Mouse (Mus musculus): ENCODE data around the gene Mgll. TPM values are rescaled to one million over a fixed set of nuclear protein-coding genes. Genes with fewer than 3 reads are reported as not detected.

Mgll gene
- polyA plus RNA-seq, 1 experiment from 2014 or later: 44.4 TPM

GRCm38 (mm10) chr6:88843781-88844725, 119.8 kb downstream of the Mgll start:
- H3K27ac ChIP-seq: no peak overlapping the region
- peaks cover 8% of the 10 kb centered on the region; the same call in 1 of the 2 replicates for H3K36me3 ChIP-seq
- no peaks in the 10 kb centered on the region for H3K27me3 ChIP-seq
- no peaks in the 10 kb centered on the region for H3K9me3 ChIP-seq (replicated peaks)
- H3K4me1 ChIP-seq (replicated peaks): peaks cover 21% of the 10 kb centered on the region
- peak overlapping the region; percentile 91; the same call in 1 of the 2 replicates for H3K4me3 ChIP-seq
- no peak overlapping the region for H3K9ac ChIP-seq
- no peak for ATAC-seq (replicated peaks; ENCODE audit: insufficient number of reproducible peaks, insufficient read depth, low FRiP score, low read depth)
- H3K4me2 ChIP-seq: no peak overlapping the region; the same call in 1 of the 2 replicates
- WGBS: 75% methylated on average over 9 of the region's 9 CpGs

DNA sequence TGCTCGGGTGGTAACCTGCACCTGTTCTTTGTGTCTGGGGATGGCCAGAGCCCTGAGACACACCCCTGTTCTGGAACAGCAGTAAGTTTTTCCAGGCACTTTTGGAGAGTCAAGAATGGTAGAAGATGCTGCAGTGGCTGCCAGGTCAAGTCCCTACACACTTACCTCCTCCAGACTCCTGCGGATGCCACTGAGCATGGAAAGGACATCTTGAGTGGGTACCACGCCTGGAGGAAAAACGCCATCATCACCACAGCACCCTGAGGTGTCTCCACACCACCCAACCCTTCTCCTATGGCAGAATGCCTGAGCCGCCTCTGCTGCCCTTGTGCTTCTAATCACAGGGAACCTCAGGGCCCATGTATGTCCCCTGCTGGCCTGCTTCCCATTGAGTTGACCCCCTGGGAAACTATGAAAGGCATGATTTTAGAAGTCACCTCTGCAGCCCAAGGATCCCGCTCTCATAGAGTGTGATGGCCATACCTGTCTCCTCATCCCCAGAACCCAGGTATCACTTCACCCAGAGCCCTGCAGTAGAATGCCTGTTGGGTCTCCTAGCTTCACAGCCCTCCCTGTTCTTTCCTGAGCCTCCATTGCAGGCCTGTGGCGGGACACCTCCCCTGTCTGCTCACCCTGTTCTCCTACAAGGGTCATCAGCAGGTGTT, 120.8 kb downstream of the Mgll start:
- no peak overlapping the region for H3K4me2 ChIP-seq
- ATAC-seq (replicated peaks; ENCODE audit: insufficient number of reproducible peaks, insufficient read depth, low FRiP score, low read depth): no peak
- no peak overlapping the region for H3K9ac ChIP-seq
- no peaks in the 10 kb centered on the region for H3K9me3 ChIP-seq (replicated peaks)
- H3K27me3 ChIP-seq: no peaks in the 10 kb centered on the region
- WGBS: 84% methylated on average over 7 of the region's 7 CpGs
- peaks cover 21% of the 10 kb centered on the region for H3K4me1 ChIP-seq (replicated peaks)
- H3K27ac ChIP-seq: no peak overlapping the region
- no peak overlapping the region for H3K4me3 ChIP-seq
- 0 out of 2 replicates have a peak, but pooled peaks cover under 1% of the 10 kb centered on the region for H3K36me3 ChIP-seq

- Histone ChIP-seq H3K36me3 (no peaks in the 10 kb centered on the region), H3K9ac (no peak overlapping the region), H3K9me3 (replicated peaks) (no peaks in the 10 kb centered on the region), H3K4me1 (replicated peaks) (peaks cover 9% of the 10 kb centered on the region), H3K27ac (no peak overlapping the region), H3K27me3 (no peaks in the 10 kb centered on the region), H3K4me3 (no peak overlapping the region), H3K4me2 (no peak overlapping the region)
- WGBS: 57% methylated on average over 2 of the region's 2 CpGs
- ATAC-seq (replicated peaks; ENCODE audit: insufficient number of reproducible peaks, insufficient read depth, low FRiP score, low read depth): no peak
Measured at GRCm38 (mm10) chr6:88847571-88847970, 123.4 kb downstream of the Mgll start.

- no peak overlapping the region for H3K9ac ChIP-seq
- no peak overlapping the region for H3K4me3 ChIP-seq
- no peaks in the 10 kb centered on the region for H3K4me1 ChIP-seq (replicated peaks)
- no peak for ATAC-seq (replicated peaks; ENCODE audit: insufficient number of reproducible peaks, insufficient read depth, low FRiP score, low read depth)
- H3K27ac ChIP-seq: no peak overlapping the region
- H3K9me3 ChIP-seq (replicated peaks): no peaks in the 10 kb centered on the region
- no peaks in the 10 kb centered on the region for H3K36me3 ChIP-seq
- no peaks in the 10 kb centered on the region for H3K27me3 ChIP-seq
- 58% methylated on average over 4 of the region's 4 CpGs for WGBS
- no peak overlapping the region for H3K4me2 ChIP-seq
Measured at GRCm38 (mm10) chr6:88849270-88849669, 125.1 kb downstream of the Mgll start.

GRCm38 (mm10) chr6:88850034-88850433, 125.8 kb downstream of the Mgll start:
- H3K9me3 ChIP-seq (replicated peaks): no peaks in the 10 kb centered on the region
- H3K27ac ChIP-seq: no peak overlapping the region
- H3K36me3 ChIP-seq: no peaks in the 10 kb centered on the region
- H3K9ac ChIP-seq: no peak overlapping the region
- no peak overlapping the region for H3K4me2 ChIP-seq
- no peak for ATAC-seq (replicated peaks; ENCODE audit: insufficient number of reproducible peaks, insufficient read depth, low FRiP score, low read depth)
- no peak overlapping the region for H3K4me3 ChIP-seq
- no peaks in the 10 kb centered on the region for H3K27me3 ChIP-seq
- WGBS: 80% methylated on average over 7 of the region's 7 CpGs
- H3K4me1 ChIP-seq (replicated peaks): no peaks in the 10 kb centered on the region

DNA sequence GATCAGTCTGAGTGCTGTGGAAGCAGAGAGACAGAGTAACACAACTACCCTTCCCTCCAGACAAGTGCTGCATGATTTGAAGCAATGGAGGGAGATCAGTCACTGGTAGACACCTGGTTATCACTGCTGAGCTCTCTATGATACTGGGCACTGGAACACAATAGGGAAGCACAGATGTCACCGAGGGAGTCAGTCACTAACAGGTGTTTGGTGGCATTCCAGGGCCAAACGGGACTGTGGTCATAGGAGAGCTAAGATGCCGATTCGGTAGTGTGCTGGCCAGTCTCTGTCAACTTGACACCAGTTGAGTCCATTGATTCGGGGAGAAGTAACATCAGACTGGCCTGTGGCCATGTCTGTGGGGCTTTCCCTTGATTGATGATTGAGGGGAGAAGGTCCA, 130.3 kb downstream of the Mgll start:
- no peaks in the 10 kb centered on the region for H3K36me3 ChIP-seq
- peaks cover 27% of the 10 kb centered on the region for H3K4me1 ChIP-seq (replicated peaks)
- no peak overlapping the region for H3K4me2 ChIP-seq
- 71% methylated on average over 5 of the region's 5 CpGs for WGBS
- H3K9ac ChIP-seq: no peak overlapping the region
- no peak overlapping the region for H3K4me3 ChIP-seq
- ATAC-seq (replicated peaks; ENCODE audit: insufficient number of reproducible peaks, insufficient read depth, low FRiP score, low read depth): no peak
- no peaks in the 10 kb centered on the region for H3K27me3 ChIP-seq
- H3K9me3 ChIP-seq (replicated peaks): no peaks in the 10 kb centered on the region
- no peak overlapping the region for H3K27ac ChIP-seq

DNA sequence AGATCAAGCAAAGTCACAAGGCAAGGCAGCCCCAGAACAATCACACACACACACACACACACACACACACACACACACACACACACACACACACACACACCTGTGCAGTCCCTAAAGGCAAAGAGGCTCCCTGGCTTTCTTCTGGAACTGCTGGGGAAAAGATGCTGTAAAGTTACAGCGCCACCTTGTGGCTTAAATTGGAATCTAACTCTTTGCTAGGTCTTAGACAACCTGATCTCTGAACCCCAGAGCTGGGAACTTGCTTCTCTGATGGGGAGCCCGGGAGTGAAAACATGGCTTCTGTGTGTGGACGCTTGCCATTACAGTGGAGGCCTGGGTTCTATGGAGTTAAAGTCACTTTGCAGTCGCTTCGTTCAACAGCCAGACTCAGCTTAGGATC, 131.4 kb downstream of the Mgll start:
- ATAC-seq (replicated peaks; ENCODE audit: insufficient number of reproducible peaks, insufficient read depth, low FRiP score, low read depth): no peak
- Histone ChIP-seq H3K9ac (no peak overlapping the region), H3K27me3 (no peaks in the 10 kb centered on the region), H3K4me2 (no peak overlapping the region), H3K27ac (no peak overlapping the region), H3K4me3 (no peak overlapping the region), H3K4me1 (replicated peaks) (peaks cover 27% of the 10 kb centered on the region), H3K36me3 (no peaks in the 10 kb centered on the region), H3K9me3 (replicated peaks) (no peaks in the 10 kb centered on the region)
- WGBS: 20% methylated on average over 5 of the region's 5 CpGs

GRCm38 (mm10) chr6:88857249-88857648, 133.0 kb downstream of the Mgll start:
- peak overlapping the region; percentile 3 for H3K9ac ChIP-seq
- no peaks in the 10 kb centered on the region for H3K9me3 ChIP-seq (replicated peaks)
- H3K4me2 ChIP-seq: peak overlapping the region; percentile 17
- ATAC-seq (replicated peaks; ENCODE audit: insufficient number of reproducible peaks, insufficient read depth, low FRiP score, low read depth): peak; percentile 87
- 10% methylated on average over 9 of the region's 9 CpGs for WGBS
- H3K27me3 ChIP-seq: no peaks in the 10 kb centered on the region
- peak overlapping the region; percentile 92 for H3K27ac ChIP-seq
- H3K4me1 ChIP-seq (replicated peaks): peaks cover 27% of the 10 kb centered on the region
- peaks cover 6% of the 10 kb centered on the region; the same call in 1 of the 2 replicates for H3K36me3 ChIP-seq
- no peak overlapping the region for H3K4me3 ChIP-seq

- H3K27ac ChIP-seq: peak overlapping the region; percentile 92
- H3K36me3 ChIP-seq: peaks cover 8% of the 10 kb centered on the region; the same call in 1 of the 2 replicates
- H3K9ac ChIP-seq: peak overlapping the region; percentile 3
- H3K4me1 ChIP-seq (replicated peaks): peaks cover 27% of the 10 kb centered on the region
- H3K27me3 ChIP-seq: no peaks in the 10 kb centered on the region
- no peak overlapping the region for H3K4me3 ChIP-seq
- WGBS: 63% methylated on average over 6 of the region's 6 CpGs
- ATAC-seq (replicated peaks; ENCODE audit: insufficient number of reproducible peaks, insufficient read depth, low FRiP score, low read depth): no peak
- H3K9me3 ChIP-seq (replicated peaks): no peaks in the 10 kb centered on the region
- peak overlapping the region; percentile 17 for H3K4me2 ChIP-seq
Measured at GRCm38 (mm10) chr6:88857830-88858229, 133.6 kb downstream of the Mgll start.

DNA sequence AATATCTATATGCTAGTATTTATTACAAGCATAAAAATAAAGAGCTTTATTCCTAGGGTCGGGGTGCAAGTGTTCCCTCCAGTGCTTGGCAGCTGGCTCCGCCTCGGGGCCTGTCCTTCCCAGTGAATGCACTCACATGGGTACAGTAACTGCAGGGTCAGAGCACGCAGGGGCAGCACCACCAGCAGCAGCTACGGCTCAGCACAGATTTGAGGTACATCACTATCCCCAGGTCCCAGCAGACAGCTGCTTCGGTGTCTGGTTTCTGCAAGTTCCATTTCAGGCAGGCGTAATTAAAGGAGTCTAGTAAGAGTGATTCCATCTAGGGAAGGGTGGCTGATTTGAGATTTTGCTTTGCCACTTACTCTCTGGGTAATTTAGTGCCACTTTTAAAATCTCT, 134.1 kb downstream of the Mgll start:
- whole genome bisulfite sequencing: 47% methylated on average over 7 of the region's 7 CpGs

DNA sequence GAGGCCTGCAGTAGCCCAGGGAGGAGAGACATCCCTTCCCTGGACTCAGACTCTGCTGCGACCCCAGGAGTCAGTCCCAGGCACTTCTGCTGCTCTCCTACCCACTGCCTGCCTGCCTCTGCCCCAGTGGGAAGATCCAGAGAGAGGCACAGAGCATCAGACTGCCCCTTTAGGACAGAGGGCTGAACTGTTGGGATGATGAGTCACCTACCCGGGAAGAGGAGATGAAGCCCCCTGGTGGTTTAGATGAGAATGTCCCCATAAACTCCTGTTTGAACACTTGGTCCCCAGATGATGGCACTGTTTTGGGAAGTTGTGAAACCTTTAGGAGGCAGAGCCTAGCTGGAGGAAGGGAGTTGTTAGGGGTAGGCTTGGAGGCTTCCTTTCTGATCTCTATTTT, 136.7 kb downstream of the Mgll start:
- Histone ChIP-seq H3K9me3 (replicated peaks) (no peaks in the 10 kb centered on the region), H3K27ac (no peak overlapping the region), H3K4me3 (no peak overlapping the region), H3K4me2 (no peak overlapping the region), H3K9ac (no peak overlapping the region), H3K4me1 (replicated peaks) (peaks cover 25% of the 10 kb centered on the region), H3K27me3 (no peaks in the 10 kb centered on the region), H3K36me3 (peaks cover 11% of the 10 kb centered on the region; the same call in 1 of the 2 replicates)
- 20% methylated on average over 2 of the region's 2 CpGs for WGBS
- ATAC-seq (replicated peaks; ENCODE audit: insufficient number of reproducible peaks, insufficient read depth, low FRiP score, low read depth): no peak

More for the DNA sequence above, 134.1 kb downstream of the Mgll start:
- Histone ChIP-seq H3K4me3 (no peak overlapping the region), H3K4me2 (no peak overlapping the region), H3K27me3 (no peaks in the 10 kb centered on the region), H3K27ac (peak overlapping the region; percentile 92), H3K9me3 (replicated peaks) (no peaks in the 10 kb centered on the region), H3K4me1 (replicated peaks) (peaks cover 27% of the 10 kb centered on the region), H3K36me3 (peaks cover 11% of the 10 kb centered on the region; the same call in 1 of the 2 replicates), H3K9ac (no peak overlapping the region)
- ATAC-seq (replicated peaks; ENCODE audit: insufficient number of reproducible peaks, insufficient read depth, low FRiP score, low read depth): no peak
